Mouse (Mus musculus) liver, embryonic 12.5 days (tissue): ENCODE data around the gene Lrrc49. TPM values are rescaled to one million over a fixed set of nuclear protein-coding genes. Genes with fewer than 3 reads are reported as not detected.
A peak's percentile ranks its signal among the peaks of the same experiment; 100 is the strongest.

Source experiments
- ATAC-seq: fragments of 200-750 bp; cut with Nextera tagmentation; 2 replicates; pipeline ENCODE4 v1.8.0; 2017; ENCODE audit warnings: moderate number of reproducible peaks, mild to moderate bottlenecking, moderate library complexity
- H3K27ac ChIP-seq: fragments of 300-500 bp; sonication (generic); 2 replicates; pipeline ENCODE4 v1.5.1; 2016; ENCODE audit warnings: mild to moderate bottlenecking
- H3K27me3 ChIP-seq: fragments of 300-500 bp; sonication (generic); replicated peaks from 2 replicates; pipeline ENCODE4 v1.6.1; 2016; ENCODE audit warnings: mild to moderate bottlenecking, moderate library complexity
- H3K36me3 ChIP-seq: fragments of 300-500 bp; sonication (generic); 2 replicates; pipeline ENCODE4 v1.6.1; 2016; ENCODE audit warnings: mild to moderate bottlenecking, moderate library complexity
- H3K4me1 ChIP-seq: fragments of 300-500 bp; sonication (generic); 2 replicates; pipeline ENCODE4 v1.6.1; 2016
- H3K4me2 ChIP-seq: fragments of 300-500 bp; sonication (generic); 2 replicates; pipeline ENCODE4 v1.6.1; 2016; ENCODE audit warnings: mild to moderate bottlenecking, moderate library complexity
- H3K4me3 ChIP-seq: fragments of 300-500 bp; sonication (generic); 2 replicates; pipeline ENCODE4 v1.5.1; 2016; ENCODE audit warnings: mild to moderate bottlenecking, moderate library complexity
- H3K9ac ChIP-seq: fragments of 300-500 bp; sonication (generic); 2 replicates; pipeline ENCODE4 v1.6.1; 2016; ENCODE audit warnings: mild to moderate bottlenecking, moderate library complexity
- H3K9me3 ChIP-seq: fragments of 300-500 bp; sonication (generic); replicated peaks from 2 replicates; pipeline ENCODE4 v1.6.1; 2016; ENCODE audit warnings: mild to moderate bottlenecking, moderate library complexity
- WGBS: fragments of 180-500 bp; shearing (Covaris S2); methylation state at CpG from one replicate; pipeline ENCODE4 v1.1.7; 2016; ENCODE audit not compliant: insufficient replicate concordance; 5-methylcytosine and 5-hydroxymethylcytosine counted together
- polyA plus RNA-seq: library from polyadenylated mRNA; unstranded; fragments of >200 nt; fragmentation: Nextera tagmentation; extraction: Ambion mirVana; gene quantifications from 2 replicates; pipeline ENCODE4 v1.2.1, GENCODE M21; 2016

Lrrc49 gene
- polyA plus RNA-seq = 1.7 and 2.0 TPM in 2 replicates

- Histone ChIP-seq H3K4me3 (peak within 1 kb of the TSS; percentile 61), H3K9ac (peak within 1 kb of the TSS; percentile 60), H3K36me3 (no peaks in the 10 kb centered on the region), H3K27me3 (no peaks in the 10 kb centered on the region), H3K4me1 (peaks cover 9% of the 10 kb centered on the region; the same call in 1 of the 2 replicates), H3K27ac (0 out of 2 replicates have a peak within 1 kb of the TSS, but pooled peaks have one; percentile 30), H3K9me3 (no peaks in the 10 kb centered on the region), H3K4me2 (peak within 1 kb of the TSS; percentile 71)
- ATAC-seq = peak; percentile 74
- WGBS = 0% methylated on average over 21 of the region's 21 CpGs
Measured at GRCm38 (mm10) chr9:60687891-60688324, at the start of gene Lrrc49. Lrrc49 (minus strand) TSS chr9:60688158.

- no peak overlapping the region for H3K9ac ChIP-seq
- no peaks in the 10 kb centered on the region for H3K4me1 ChIP-seq
- H3K4me2 ChIP-seq = no peak overlapping the region
- no peak for ATAC-seq
- no peaks in the 10 kb centered on the region for H3K36me3 ChIP-seq
- H3K4me3 ChIP-seq = no peak overlapping the region
- 84% methylated on average over 2 of the region's 2 CpGs for WGBS
- no peak overlapping the region for H3K27ac ChIP-seq
- H3K27me3 ChIP-seq = no peaks in the 10 kb centered on the region
- H3K9me3 ChIP-seq = peaks cover 8% of the 10 kb centered on the region; the same call in 1 of the 2 replicates
Measured at GRCm38 (mm10) chr9:60734321-60734720, 46.4 kb upstream of the Lrrc49 start.

DNA sequence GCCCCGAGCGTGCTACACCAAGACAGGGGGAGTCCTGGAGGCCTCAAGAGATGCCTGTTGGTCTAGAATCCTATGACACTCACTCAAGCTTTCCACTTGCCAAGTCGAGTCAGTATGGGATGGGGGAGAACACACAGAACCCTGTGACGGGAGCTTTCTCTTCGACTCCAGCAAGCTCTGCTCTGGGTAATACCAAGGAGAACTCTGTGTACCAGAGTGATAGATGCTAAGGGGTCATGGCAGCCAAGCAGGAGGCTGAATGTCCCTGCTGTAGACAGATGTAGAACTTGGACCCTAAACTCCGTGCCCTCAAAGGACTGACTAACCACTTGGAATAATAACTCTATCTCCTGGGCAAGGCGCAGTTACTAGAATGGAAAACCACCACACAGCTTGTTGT, 37.0 kb upstream of the Lrrc49 start:
- Histone ChIP-seq H3K36me3 (no peaks in the 10 kb centered on the region), H3K4me3 (no peak overlapping the region), H3K4me1 (no peaks in the 10 kb centered on the region), H3K9me3 (no peaks in the 10 kb centered on the region), H3K9ac (no peak overlapping the region), H3K27ac (no peak overlapping the region), H3K27me3 (no peaks in the 10 kb centered on the region), H3K4me2 (no peak overlapping the region)
- ATAC-seq = no peak
- 71% methylated on average over 7 of the region's 7 CpGs for WGBS

DNA sequence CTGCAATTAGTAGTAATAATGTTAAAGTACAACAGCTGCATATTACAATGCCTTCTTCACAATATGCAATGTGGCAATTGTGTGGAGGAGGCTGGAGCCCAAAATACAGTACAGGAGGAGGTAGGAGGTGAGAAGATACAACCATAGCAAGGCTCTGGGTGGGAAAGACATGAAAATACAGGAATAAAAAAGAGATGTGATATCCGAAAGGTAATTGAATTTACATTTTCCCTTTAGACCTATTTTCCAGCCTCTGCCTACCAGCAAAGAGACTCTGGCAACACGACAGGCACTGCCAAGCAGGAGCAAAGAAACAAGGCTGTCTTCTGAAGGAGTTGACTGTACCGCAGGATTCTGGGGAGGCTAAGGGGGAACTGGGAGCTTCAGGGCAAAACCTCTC, 31.7 kb upstream of the Lrrc49 start:
- no peaks in the 10 kb centered on the region for H3K4me1 ChIP-seq
- no peaks in the 10 kb centered on the region for H3K36me3 ChIP-seq
- H3K4me3 ChIP-seq = no peak overlapping the region
- H3K9me3 ChIP-seq = no peaks in the 10 kb centered on the region
- WGBS = 68% methylated on average over 3 of the region's 3 CpGs
- no peak for ATAC-seq
- no peak overlapping the region for H3K4me2 ChIP-seq
- no peak overlapping the region for H3K9ac ChIP-seq
- no peak overlapping the region for H3K27ac ChIP-seq
- peaks cover 4% of the 10 kb centered on the region for H3K27me3 ChIP-seq

GRCm38 (mm10) chr9:60718284-60718683, 30.3 kb upstream of the Lrrc49 start:
- H3K9ac ChIP-seq = no peak overlapping the region
- H3K4me2 ChIP-seq = no peak overlapping the region
- H3K27ac ChIP-seq = no peak overlapping the region
- H3K27me3 ChIP-seq = peaks cover 18% of the 10 kb centered on the region
- no peak overlapping the region for H3K4me3 ChIP-seq
- WGBS = 50% methylated on average over 3 of the region's 3 CpGs
- no peak for ATAC-seq
- H3K4me1 ChIP-seq = no peaks in the 10 kb centered on the region
- H3K36me3 ChIP-seq = no peaks in the 10 kb centered on the region
- no peaks in the 10 kb centered on the region for H3K9me3 ChIP-seq

DNA sequence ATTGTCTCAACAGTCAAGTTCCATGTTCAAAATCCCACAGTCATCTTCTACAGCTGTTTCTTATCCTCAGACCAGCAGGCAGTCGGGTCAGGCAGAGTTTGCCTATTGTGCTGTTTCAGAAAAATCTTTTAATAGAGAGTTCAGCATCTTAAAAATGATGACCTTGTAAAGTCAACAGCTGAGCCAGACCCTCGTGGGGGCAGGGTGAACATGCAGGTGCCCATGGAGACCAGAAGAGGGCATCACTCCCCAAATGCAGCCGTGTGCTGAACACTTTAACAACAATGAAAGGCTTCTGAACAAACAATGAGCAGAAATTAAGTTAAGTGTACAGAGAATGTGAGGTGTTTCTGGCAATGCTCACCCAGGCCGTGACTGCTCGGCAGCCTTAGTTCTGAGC, 27.9 kb upstream of the Lrrc49 start:
- no peak overlapping the region for H3K4me3 ChIP-seq
- no peak overlapping the region for H3K9ac ChIP-seq
- peaks cover 37% of the 10 kb centered on the region for H3K27me3 ChIP-seq
- H3K27ac ChIP-seq = no peak overlapping the region
- no peaks in the 10 kb centered on the region for H3K36me3 ChIP-seq
- no peak for ATAC-seq
- H3K4me1 ChIP-seq = no peaks in the 10 kb centered on the region
- 58% methylated on average over 5 of the region's 5 CpGs for WGBS
- H3K4me2 ChIP-seq = no peak overlapping the region
- no peaks in the 10 kb centered on the region for H3K9me3 ChIP-seq

DNA sequence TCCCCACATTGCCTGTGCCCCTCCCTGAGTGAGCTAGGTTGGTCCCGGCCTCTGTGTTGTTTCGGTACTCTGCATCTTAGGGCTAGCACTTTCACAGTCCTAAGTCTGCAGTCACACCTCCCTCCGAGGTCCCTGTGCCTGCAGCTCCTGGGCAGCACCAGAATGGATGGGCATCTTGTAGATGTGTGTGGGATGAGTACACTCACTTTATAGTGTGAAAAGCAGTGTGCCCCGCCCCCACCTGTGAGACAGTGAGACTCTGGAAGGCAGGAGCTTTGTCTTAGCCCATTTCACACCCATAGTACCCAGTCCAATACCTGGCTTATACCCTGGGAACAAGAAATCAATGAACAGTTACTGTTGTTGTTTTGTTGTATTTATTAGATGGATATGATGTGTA, 27.3 kb upstream of the Lrrc49 start:
- 75% methylated on average over 4 of the region's 4 CpGs for WGBS
- Histone ChIP-seq H3K27ac (no peak overlapping the region), H3K36me3 (no peaks in the 10 kb centered on the region), H3K9me3 (no peaks in the 10 kb centered on the region), H3K4me2 (no peak overlapping the region), H3K4me1 (no peaks in the 10 kb centered on the region), H3K27me3 (peaks cover 37% of the 10 kb centered on the region), H3K4me3 (no peak overlapping the region), H3K9ac (no peak overlapping the region)
- ATAC-seq = no peak

DNA sequence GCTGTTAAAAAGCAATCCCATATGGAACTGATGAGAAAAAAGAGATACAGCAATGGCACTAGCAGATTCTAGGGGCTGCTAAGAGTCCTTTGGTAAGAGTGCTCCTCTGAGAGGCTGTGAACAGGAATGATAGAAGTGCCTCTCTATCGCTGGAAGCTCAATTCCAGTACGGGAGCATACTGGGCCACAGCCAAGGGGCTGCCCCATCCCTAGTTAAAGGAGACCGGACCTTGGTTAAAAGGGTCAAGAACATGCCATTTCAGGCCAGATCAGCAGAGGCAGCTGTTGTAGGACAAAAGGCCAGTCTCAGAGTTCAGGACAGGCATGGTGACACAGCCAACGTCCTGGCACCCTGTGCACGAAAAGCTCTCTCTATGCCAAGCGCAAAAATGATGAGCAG, 26.2 kb upstream of the Lrrc49 start:
- Histone ChIP-seq H3K27me3 (peaks cover 37% of the 10 kb centered on the region), H3K9ac (no peak overlapping the region), H3K4me3 (no peak overlapping the region), H3K4me2 (no peak overlapping the region), H3K36me3 (no peaks in the 10 kb centered on the region), H3K27ac (no peak overlapping the region), H3K4me1 (no peaks in the 10 kb centered on the region), H3K9me3 (no peaks in the 10 kb centered on the region)
- ATAC-seq = no peak
- 75% methylated on average over 6 of the region's 6 CpGs for WGBS

DNA sequence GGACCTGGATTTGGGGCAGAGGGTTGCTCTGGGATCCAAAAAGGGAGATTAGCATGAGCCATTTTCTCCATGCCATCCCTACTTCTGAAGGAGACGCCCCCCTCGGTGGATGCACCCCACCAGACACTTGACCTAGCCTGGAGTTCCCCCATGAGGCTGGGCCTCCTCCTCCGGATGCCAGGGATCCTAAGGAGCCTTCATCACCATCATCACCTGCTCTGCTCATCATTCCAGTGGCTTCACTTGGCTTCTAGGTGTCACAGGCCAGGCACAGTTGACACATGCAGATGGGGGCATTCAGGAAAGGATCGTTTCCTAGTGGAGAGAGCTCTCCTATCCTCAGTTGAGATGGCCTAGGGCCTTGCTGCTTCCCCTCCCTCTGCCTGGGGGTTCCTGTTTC, 25.7 kb upstream of the Lrrc49 start:
- Histone ChIP-seq H3K36me3 (no peaks in the 10 kb centered on the region), H3K4me1 (no peaks in the 10 kb centered on the region), H3K27ac (no peak overlapping the region), H3K4me2 (peak overlapping the region; percentile 72), H3K9me3 (no peaks in the 10 kb centered on the region), H3K27me3 (peaks cover 37% of the 10 kb centered on the region), H3K9ac (no peak overlapping the region), H3K4me3 (no peak overlapping the region)
- WGBS = 35% methylated on average over 4 of the region's 4 CpGs
- no peak for ATAC-seq

GRCm38 (mm10) chr9:60712771-60713541, 25.0 kb upstream of the Lrrc49 start, which contains the start of gene Larp6:
Larp6 (plus strand) TSS chr9:60712989.
- H3K9ac ChIP-seq = no peak within 1 kb of the TSS
- peak within 1 kb of the TSS; percentile 39 for H3K4me3 ChIP-seq
- WGBS = 2% methylated on average over 66 of the region's 66 CpGs
- H3K4me2 ChIP-seq = peak within 1 kb of the TSS; percentile 72
- H3K27me3 ChIP-seq = peaks cover 37% of the 10 kb centered on the region
- H3K9me3 ChIP-seq = no peaks in the 10 kb centered on the region
- ATAC-seq = no peak
- H3K4me1 ChIP-seq = no peaks in the 10 kb centered on the region
- H3K27ac ChIP-seq = no peak within 1 kb of the TSS
- no peaks in the 10 kb centered on the region for H3K36me3 ChIP-seq

GRCm38 (mm10) chr9:60712011-60712410, 24.1 kb upstream of the Lrrc49 start:
- Histone ChIP-seq H3K4me3 (no peak overlapping the region), H3K27me3 (peaks cover 37% of the 10 kb centered on the region), H3K27ac (no peak overlapping the region), H3K36me3 (no peaks in the 10 kb centered on the region), H3K9me3 (no peaks in the 10 kb centered on the region), H3K4me1 (no peaks in the 10 kb centered on the region), H3K4me2 (no peak overlapping the region), H3K9ac (no peak overlapping the region)
- WGBS = 64% methylated on average over 5 of the region's 5 CpGs
- no peak for ATAC-seq

DNA sequence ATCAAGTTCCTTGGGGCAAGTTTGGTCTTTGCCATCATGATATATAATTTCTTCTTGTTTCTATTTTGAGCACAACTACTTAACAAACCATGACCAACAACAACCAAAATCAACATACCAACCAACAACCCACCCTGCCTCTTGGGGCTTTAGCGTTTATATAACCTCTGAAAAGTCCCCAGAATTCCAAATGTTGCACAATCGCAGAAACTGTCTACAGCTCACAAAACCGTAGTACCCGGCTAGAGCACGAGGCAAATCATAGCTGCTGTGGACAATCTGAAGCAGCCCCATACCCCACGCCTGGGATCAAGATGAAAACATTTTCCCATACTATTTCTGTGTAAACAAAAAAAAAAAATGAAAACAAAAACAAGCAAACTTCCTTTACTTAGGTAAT, 21.8 kb upstream of the Lrrc49 start:
- Histone ChIP-seq H3K9ac (no peak overlapping the region), H3K4me3 (no peak overlapping the region), H3K9me3 (no peaks in the 10 kb centered on the region), H3K36me3 (no peaks in the 10 kb centered on the region), H3K27ac (no peak overlapping the region), H3K4me1 (no peaks in the 10 kb centered on the region), H3K27me3 (peaks cover 34% of the 10 kb centered on the region), H3K4me2 (no peak overlapping the region)
- 64% methylated on average over 6 of the region's 6 CpGs for WGBS
- no peak for ATAC-seq
